Mouse (Mus musculus): ENCODE data around the gene Klf7. TPM values are rescaled to one million over a fixed set of nuclear protein-coding genes. Genes with fewer than 3 reads are reported as not detected.

Klf7 gene
- polyA plus RNA-seq, 1 experiment from 2014 or later: 86.1 TPM

DNA sequence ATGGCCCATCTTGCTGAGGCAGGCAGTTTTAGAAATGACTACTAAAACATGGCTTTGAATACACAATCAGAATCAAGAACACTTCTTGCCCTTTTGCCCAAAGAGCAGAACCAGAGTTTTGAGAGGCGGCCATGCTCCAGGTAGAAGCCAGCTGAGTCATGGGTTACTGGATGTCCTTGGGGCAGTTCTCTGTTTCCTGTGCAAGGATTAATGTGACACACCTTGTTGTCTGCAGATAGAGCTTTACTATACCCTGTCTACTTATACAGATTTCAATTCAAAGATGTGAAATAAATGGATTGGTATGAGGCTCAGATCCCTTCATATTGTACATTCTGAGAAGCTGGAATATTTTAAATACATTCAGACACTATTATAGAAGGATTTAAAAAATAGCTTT is 40.3 kb downstream of the Klf7 start:
- Histone ChIP-seq H3K9ac (replicated peaks; ENCODE audit: low read length) (no peak overlapping the region), H3K4me1 (ENCODE audit: control insufficient read depth, insufficient read depth, low read length) (peaks cover 31% of the 10 kb centered on the region), H3K27ac (replicated peaks; ENCODE audit: low read depth, low read length) (no peak overlapping the region), H3K9me3 (ENCODE audit: control insufficient read depth, low read length) (no peaks in the 10 kb centered on the region), H3K4me2 (ENCODE audit: low read length) (no peak overlapping the region), H3K4me3 (replicated peaks; ENCODE audit: low read depth, low read length) (no peak overlapping the region), H3K27me3 (ENCODE audit: control insufficient read depth, insufficient read depth, low read length) (no peaks in the 10 kb centered on the region), H3K36me3 (ENCODE audit: control insufficient read depth, insufficient read depth, low read length) (peaks cover 19% of the 10 kb centered on the region)
- ATAC-seq (ENCODE audit: low FRiP score, low TSS enrichment) (no peak), DNase-seq (no peak)
- 94% methylated on average over 1 of the region's 1 CpGs for WGBS

- no peaks in the 10 kb centered on the region for H3K27me3 ChIP-seq (ENCODE audit: control insufficient read depth, insufficient read depth, low read length)
- no peak overlapping the region for H3K4me3 ChIP-seq (replicated peaks; ENCODE audit: low read depth, low read length)
- DNase-seq: no peak
- H3K36me3 ChIP-seq (ENCODE audit: control insufficient read depth, insufficient read depth, low read length): peaks cover 19% of the 10 kb centered on the region
- H3K9ac ChIP-seq (replicated peaks; ENCODE audit: low read length): no peak overlapping the region
- H3K4me2 ChIP-seq (ENCODE audit: low read length): no peak overlapping the region
- WGBS: 67% methylated on average over 2 of the region's 2 CpGs
- peaks cover 30% of the 10 kb centered on the region for H3K4me1 ChIP-seq (ENCODE audit: control insufficient read depth, insufficient read depth, low read length)
- H3K9me3 ChIP-seq (ENCODE audit: control insufficient read depth, low read length): no peaks in the 10 kb centered on the region
- H3K27ac ChIP-seq (replicated peaks; ENCODE audit: low read depth, low read length): no peak overlapping the region
- ATAC-seq (ENCODE audit: low FRiP score, low TSS enrichment): no peak
Measured at GRCm38 (mm10) chr1:64081217-64081616, 40.9 kb downstream of the Klf7 start.

- ATAC-seq (ENCODE audit: low FRiP score, low TSS enrichment) (no peak), DNase-seq (no peak)
- H3K4me3 ChIP-seq (replicated peaks; ENCODE audit: low read depth, low read length): no peak overlapping the region
- no peaks in the 10 kb centered on the region for H3K9me3 ChIP-seq (ENCODE audit: control insufficient read depth, low read length)
- no peak overlapping the region for H3K4me2 ChIP-seq (ENCODE audit: low read length)
- no peak overlapping the region for H3K27ac ChIP-seq (replicated peaks; ENCODE audit: low read depth, low read length)
- no peaks in the 10 kb centered on the region for H3K27me3 ChIP-seq (ENCODE audit: control insufficient read depth, insufficient read depth, low read length)
- no peak overlapping the region for H3K9ac ChIP-seq (replicated peaks; ENCODE audit: low read length)
- 82% methylated on average over 2 of the region's 2 CpGs for WGBS
- peaks cover 19% of the 10 kb centered on the region for H3K36me3 ChIP-seq (ENCODE audit: control insufficient read depth, insufficient read depth, low read length)
- peaks cover 24% of the 10 kb centered on the region for H3K4me1 ChIP-seq (ENCODE audit: control insufficient read depth, insufficient read depth, low read length)
Measured at GRCm38 (mm10) chr1:64080263-64080662, 41.8 kb downstream of the Klf7 start.

DNA sequence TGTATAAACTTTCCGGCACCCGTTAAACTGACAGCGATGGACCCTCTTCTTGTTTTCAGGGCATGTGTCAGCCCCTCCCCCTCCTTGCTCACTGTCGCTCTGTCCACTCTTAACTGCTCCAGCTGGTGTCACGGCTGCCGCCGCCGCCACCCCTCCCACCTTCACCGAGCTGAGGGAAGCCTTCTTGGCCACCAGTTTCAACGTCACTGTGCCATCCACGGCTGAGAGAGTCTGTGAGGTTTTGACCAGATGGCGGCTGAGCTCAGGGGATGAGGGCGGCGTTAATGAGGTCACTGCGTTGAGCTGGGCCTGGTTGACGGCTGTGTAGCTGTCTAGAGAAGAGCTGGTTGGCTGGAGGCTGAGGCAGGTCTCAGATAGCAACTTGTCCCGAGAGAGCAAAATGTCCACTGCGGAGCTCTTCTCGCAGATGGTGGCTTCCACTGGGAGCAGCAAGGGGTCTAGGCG is 43.3 kb downstream of the Klf7 start:
- DNase-seq: no peak
- WGBS: 78% methylated on average over 20 of the region's 20 CpGs
- H3K4me2 ChIP-seq (ENCODE audit: low read length): no peak overlapping the region
- H3K27me3 ChIP-seq (ENCODE audit: control insufficient read depth, insufficient read depth, low read length): no peaks in the 10 kb centered on the region
- peaks cover 19% of the 10 kb centered on the region for H3K36me3 ChIP-seq (ENCODE audit: control insufficient read depth, insufficient read depth, low read length)
- H3K4me1 ChIP-seq (ENCODE audit: control insufficient read depth, insufficient read depth, low read length): peaks cover 32% of the 10 kb centered on the region
- no peak overlapping the region for H3K9ac ChIP-seq (replicated peaks; ENCODE audit: low read length)
- H3K9me3 ChIP-seq (ENCODE audit: control insufficient read depth, low read length): no peaks in the 10 kb centered on the region
- H3K4me3 ChIP-seq (replicated peaks; ENCODE audit: low read depth, low read length): no peak overlapping the region
- no peak for ATAC-seq (ENCODE audit: low FRiP score, low TSS enrichment)
- no peak overlapping the region for H3K27ac ChIP-seq (replicated peaks; ENCODE audit: low read depth, low read length)

DNA sequence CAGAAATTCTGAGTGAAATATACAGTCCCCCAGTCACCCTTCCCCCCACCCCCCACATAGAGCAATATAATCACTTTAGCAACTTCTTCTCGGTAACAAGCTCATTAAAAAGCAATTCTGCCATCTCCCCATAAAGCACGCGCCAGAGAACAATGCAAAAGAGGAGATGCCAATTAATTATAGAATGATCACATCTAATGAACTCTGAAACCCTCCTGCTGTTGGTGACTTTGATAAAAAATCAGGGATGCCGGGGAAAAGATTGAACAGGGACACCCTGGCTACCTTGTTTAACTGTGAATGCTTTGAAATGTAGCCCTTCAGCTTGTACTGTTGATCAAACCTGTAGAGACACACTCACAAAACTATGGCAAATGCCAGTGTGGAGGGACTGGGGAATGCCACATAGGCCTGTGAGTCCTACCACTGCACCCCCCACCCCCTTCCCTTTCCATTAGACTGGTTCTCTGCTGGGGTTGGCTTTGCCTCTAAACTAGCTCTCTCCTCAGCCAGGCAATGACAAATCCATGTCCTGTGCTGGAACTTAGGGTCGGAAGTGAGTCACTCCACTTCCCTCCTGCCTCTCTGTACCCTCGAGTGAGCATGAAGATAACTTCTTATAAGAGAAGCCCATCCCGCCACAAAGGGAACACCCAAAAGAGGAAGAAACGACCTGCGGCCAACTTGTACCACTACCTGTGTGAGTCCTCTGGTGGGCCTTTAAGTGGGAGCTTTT is 43.9 kb downstream of the Klf7 start:
- peak overlapping the region; percentile 55; the same call in 1 of the 2 replicates for H3K27ac ChIP-seq (replicated peaks; ENCODE audit: low read depth, low read length)

DNA sequence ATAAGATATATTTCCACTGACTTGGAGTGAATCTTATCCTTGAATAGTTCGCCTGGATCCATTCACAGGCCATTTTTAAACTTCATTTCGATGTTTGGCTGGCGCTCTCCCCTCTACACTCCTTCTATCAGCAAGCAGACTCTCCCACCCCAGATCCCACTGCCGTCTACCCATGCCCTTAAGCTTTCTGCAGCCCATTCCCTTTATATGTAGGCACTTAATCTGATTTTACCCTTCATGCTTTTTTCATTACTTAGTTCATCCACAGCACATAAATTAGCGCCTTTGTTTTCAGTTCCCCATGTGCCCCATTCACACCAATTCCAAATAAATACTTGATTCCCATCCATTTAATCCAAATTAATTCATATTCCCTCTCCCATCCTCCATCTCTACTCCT is 48.0 kb downstream of the Klf7 start:
- Histone ChIP-seq H3K4me1 (ENCODE audit: control insufficient read depth, insufficient read depth, low read length) (peaks cover 32% of the 10 kb centered on the region), H3K4me3 (replicated peaks; ENCODE audit: low read depth, low read length) (no peak overlapping the region), H3K27me3 (ENCODE audit: control insufficient read depth, insufficient read depth, low read length) (no peaks in the 10 kb centered on the region), H3K9ac (replicated peaks; ENCODE audit: low read length) (no peak overlapping the region), H3K4me2 (ENCODE audit: low read length) (no peak overlapping the region), H3K36me3 (ENCODE audit: control insufficient read depth, insufficient read depth, low read length) (peaks cover 19% of the 10 kb centered on the region), H3K27ac (replicated peaks; ENCODE audit: low read depth, low read length) (peak overlapping the region; percentile 21; the same call in 1 of the 2 replicates), H3K9me3 (ENCODE audit: control insufficient read depth, low read length) (no peaks in the 10 kb centered on the region)
- WGBS: 39% methylated on average over 5 of the region's 5 CpGs
- DNase-seq (peak; percentile 51), ATAC-seq (ENCODE audit: low FRiP score, low TSS enrichment) (no peak)

More for the DNA sequence above, 43.9 kb downstream of the Klf7 start:
- Histone ChIP-seq H3K9me3 (ENCODE audit: control insufficient read depth, low read length) (no peaks in the 10 kb centered on the region), H3K36me3 (ENCODE audit: control insufficient read depth, insufficient read depth, low read length) (peaks cover 19% of the 10 kb centered on the region), H3K9ac (replicated peaks; ENCODE audit: low read length) (no peak overlapping the region), H3K4me1 (ENCODE audit: control insufficient read depth, insufficient read depth, low read length) (peaks cover 27% of the 10 kb centered on the region), H3K4me3 (replicated peaks; ENCODE audit: low read depth, low read length) (no peak overlapping the region), H3K4me2 (ENCODE audit: low read length) (no peak overlapping the region), H3K27me3 (ENCODE audit: control insufficient read depth, insufficient read depth, low read length) (no peaks in the 10 kb centered on the region)
- WGBS: 72% methylated on average over 9 of the region's 9 CpGs
- no peak for DNase-seq
- ATAC-seq (ENCODE audit: low FRiP score, low TSS enrichment): no peak

- Histone ChIP-seq H3K4me1 (ENCODE audit: control insufficient read depth, insufficient read depth, low read length) (peaks cover 49% of the 10 kb centered on the region), H3K36me3 (ENCODE audit: control insufficient read depth, insufficient read depth, low read length) (no peaks in the 10 kb centered on the region; the same call in 1 of the 2 replicates), H3K9me3 (ENCODE audit: control insufficient read depth, low read length) (no peaks in the 10 kb centered on the region), H3K4me3 (replicated peaks; ENCODE audit: low read depth, low read length) (no peak overlapping the region), H3K9ac (replicated peaks; ENCODE audit: low read length) (no peak overlapping the region), H3K27ac (replicated peaks; ENCODE audit: low read depth, low read length) (no peak overlapping the region), H3K4me2 (ENCODE audit: low read length) (no peak overlapping the region), H3K27me3 (ENCODE audit: control insufficient read depth, insufficient read depth, low read length) (no peaks in the 10 kb centered on the region)
- DNase-seq (no peak), ATAC-seq (ENCODE audit: low FRiP score, low TSS enrichment) (no peak)
- 69% methylated on average over 2 of the region's 2 CpGs for WGBS
Measured at GRCm38 (mm10) chr1:64070947-64071346, 51.1 kb downstream of the Klf7 start.

- 0 out of 2 replicates have a peak overlapping the region, but pooled peaks have one; percentile 4 for H3K4me3 ChIP-seq (replicated peaks; ENCODE audit: low read depth, low read length)
- H3K9ac ChIP-seq (replicated peaks; ENCODE audit: low read length): no peak overlapping the region; the same call in 1 of the 2 replicates
- H3K9me3 ChIP-seq (ENCODE audit: control insufficient read depth, low read length): no peaks in the 10 kb centered on the region
- peak overlapping the region; percentile 42 for H3K4me2 ChIP-seq (ENCODE audit: low read length)
- H3K27ac ChIP-seq (replicated peaks; ENCODE audit: low read depth, low read length): peak overlapping the region; percentile 86
- H3K36me3 ChIP-seq (ENCODE audit: control insufficient read depth, insufficient read depth, low read length): no peaks in the 10 kb centered on the region
- DNase-seq (peak; percentile 94), ATAC-seq (ENCODE audit: low FRiP score, low TSS enrichment) (peak; percentile 95)
- 3% methylated on average over 10 of the region's 10 CpGs for WGBS
- H3K27me3 ChIP-seq (ENCODE audit: control insufficient read depth, insufficient read depth, low read length): no peaks in the 10 kb centered on the region
- peaks cover 77% of the 10 kb centered on the region for H3K4me1 ChIP-seq (ENCODE audit: control insufficient read depth, insufficient read depth, low read length)
Measured at GRCm38 (mm10) chr1:64066320-64067254, 55.5 kb downstream of the Klf7 start.

All from midbrain, embryonic 14.5 days (tissue).